Mouse (Mus musculus) C2C12 (cell line): Measurements from ENCODE around the gene Fyn.

ENCODE experiments used
- CEBPB ChIP-seq: IDR thresholded peaks from one replicate; pipeline ENCODE4 v1.6.1; 2011; ENCODE audit warnings: low read depth, mild to moderate bottlenecking, control low read depth, moderate library complexity
- CTCF ChIP-seq: IDR thresholded peaks from one replicate; pipeline ENCODE4 v1.5.1; 2011; ENCODE audit not compliant: control insufficient read depth, insufficient read depth, insufficient read length
- FOSL1 ChIP-seq: IDR thresholded peaks from one replicate; pipeline ENCODE4 v1.8.0; 2011; ENCODE audit warnings: mild to moderate bottlenecking, low read length; ENCODE audit not compliant: poor library complexity, insufficient read depth, severe bottlenecking
- MAX ChIP-seq: IDR thresholded peaks from one replicate; pipeline ENCODE4 v1.6.1; 2011; ENCODE audit warnings: mild to moderate bottlenecking, control low read depth
- MYOD1 ChIP-seq: IDR thresholded peaks from one replicate; pipeline ENCODE4 v1.6.1; 2011; ENCODE audit warnings: low read depth; ENCODE audit not compliant: control insufficient read depth, insufficient read length
- MYOG ChIP-seq: IDR thresholded peaks from one replicate; pipeline ENCODE4 v1.6.1; 2011; ENCODE audit not compliant: control insufficient read depth, insufficient read length; ENCODE audit errors: extremely low read depth
- USF1 ChIP-seq: IDR thresholded peaks from one replicate; pipeline ENCODE4 v1.6.1; 2011; ENCODE audit warnings: low read depth, mild to moderate bottlenecking, control low read depth, moderate library complexity

GRCm38 (mm10) chr10:39339969-39340236 is 28.8 kb upstream of the Fyn start:
- no peak for TF ChIP-seq CTCF
- no peak for TF ChIP-seq MYOG
- no peak for TF ChIP-seq CEBPB
- no peak for TF ChIP-seq MAX
- no peak for TF ChIP-seq USF1
- TF ChIP-seq MYOD1 = no peak
- TF ChIP-seq FOSL1 = no peak
